Mouse (Mus musculus): ENCODE results near the gene Gm21891.
"Not testable (repeated sequence)": the region's sequence is repeated elsewhere in the genome, so short reads cannot be mapped to it uniquely, and the experiment has no call there.

Gm21891 gene

DNA sequence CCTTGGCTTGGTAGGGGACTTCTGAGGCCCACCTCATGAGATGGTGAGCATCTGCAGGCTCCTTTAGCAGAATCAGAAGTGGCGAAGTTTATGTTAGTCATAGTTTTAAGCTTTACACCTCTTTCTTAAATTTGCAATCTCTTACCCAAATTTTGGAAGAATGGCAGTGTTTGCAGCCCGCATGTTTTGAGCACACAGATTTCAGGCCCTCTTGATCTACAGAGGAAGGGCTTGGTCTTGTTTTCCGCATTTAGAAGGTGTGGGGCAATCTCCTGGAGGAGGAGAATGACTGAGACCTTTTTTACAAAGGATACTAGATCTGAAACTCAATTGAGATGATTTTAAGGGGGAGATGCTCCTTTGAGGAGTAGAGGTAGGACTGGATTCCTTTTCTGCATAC, at the start of gene Gm21891:
Gene Gm21891, minus strand, starts transcription at position 101 of the 400 bp plus-strand sequence.
- in situ Hi-C loops (cut with MboI, MseI), result not testable (repeated sequence)

DNA sequence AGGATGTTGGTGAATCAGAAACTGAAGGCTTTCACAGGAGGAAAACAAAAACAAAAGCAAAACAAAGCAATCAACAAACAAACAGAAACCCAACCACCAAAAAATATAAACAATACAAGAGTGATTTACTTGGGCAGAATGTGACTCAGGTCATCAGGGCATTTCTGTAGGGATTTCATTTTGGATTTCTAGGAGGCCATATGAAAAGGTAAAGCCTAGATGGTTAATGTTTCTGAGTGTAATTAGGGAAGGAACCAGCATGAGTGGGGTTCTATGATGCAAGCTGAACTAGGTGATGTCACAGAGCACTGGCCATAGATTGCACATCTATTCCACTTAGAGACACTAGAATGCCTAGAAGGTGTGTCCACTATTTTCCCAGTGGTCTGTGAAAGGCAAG, 28.4 kb upstream of the Gm21891 start, which contains the start of gene Gm21425:
Gene Gm21425, plus strand, starts transcription at position 301 of the 400 bp plus-strand sequence.
- in situ Hi-C loops (cut with MboI, MseI), result not testable (repeated sequence)

All from regulatory T cell (primary cell).